Mouse (Mus musculus) urinary bladder, postnatal 36 days (tissue): ENCODE data around the gene Rap1gap2.

ENCODE experiments used
- DNase-seq, 2 experiments: peaks; one replicate each; pipeline ENCODE4 v3.0.0; 2022; ENCODE audit warnings: low spot score in 2 of 2, mixed read lengths in 1 of 2

The Rap1gap2 gene

DNA sequence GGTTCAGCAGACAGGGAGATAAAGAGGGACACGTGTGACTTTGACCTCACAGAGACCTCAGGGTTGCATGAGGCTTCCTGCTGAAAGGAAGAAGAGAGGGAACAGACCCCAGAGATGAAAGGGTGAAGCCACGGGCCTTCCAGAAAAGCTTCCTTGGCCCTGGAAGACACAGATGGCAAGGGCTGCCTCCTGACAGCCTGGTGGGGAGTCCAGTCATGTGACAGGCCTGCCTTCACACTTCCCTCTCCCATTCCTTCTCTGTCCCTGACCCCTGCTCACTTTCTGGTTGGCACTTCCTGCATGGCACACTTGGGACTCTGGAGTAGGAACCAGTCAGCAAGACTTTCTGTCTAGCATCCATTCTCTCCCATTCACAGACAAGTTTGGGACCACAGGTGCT is 148.1 kb downstream of the Rap1gap2 start:
- DNase-seq: no peak

DNA sequence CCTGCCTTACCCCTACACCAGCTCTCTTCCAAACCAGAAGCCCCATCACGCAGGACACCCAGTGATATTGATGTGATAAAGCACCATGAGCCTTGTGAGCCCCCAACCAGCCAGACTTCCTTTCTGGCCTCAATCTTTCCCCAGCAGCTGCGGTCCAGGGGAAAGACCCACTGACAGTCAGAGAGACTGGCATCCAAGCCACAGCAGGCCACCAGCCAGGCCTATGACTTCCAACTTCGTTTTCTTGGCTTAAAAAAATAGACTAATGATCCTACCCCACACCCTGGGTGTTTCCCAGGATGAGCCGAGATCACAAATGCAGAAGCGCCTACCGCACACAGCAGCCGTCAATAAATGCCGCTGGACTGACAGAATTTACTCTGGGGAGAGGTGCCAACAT is 151.1 kb downstream of the Rap1gap2 start:
- no peak for DNase-seq

DNA sequence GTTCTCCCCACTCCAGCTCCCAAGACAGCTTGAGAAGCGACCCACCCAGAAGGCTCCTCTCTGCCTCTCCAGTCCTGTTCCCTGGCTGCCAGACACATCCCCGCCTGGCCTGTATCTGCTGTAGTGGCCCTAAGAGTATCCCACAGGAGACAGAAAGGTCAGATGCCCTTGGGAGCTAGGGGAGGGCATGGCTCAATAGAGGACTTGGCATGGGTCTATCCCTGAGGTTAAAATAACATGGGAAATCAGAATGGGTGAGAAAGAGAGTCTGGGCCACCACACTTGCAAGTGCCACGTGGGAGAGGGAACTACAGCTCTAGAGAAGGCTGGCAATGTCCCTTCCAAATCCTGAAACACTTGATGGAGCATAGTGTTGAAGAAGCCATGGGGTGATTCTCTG is 152.3 kb downstream of the Rap1gap2 start:
- no peak for DNase-seq

DNA sequence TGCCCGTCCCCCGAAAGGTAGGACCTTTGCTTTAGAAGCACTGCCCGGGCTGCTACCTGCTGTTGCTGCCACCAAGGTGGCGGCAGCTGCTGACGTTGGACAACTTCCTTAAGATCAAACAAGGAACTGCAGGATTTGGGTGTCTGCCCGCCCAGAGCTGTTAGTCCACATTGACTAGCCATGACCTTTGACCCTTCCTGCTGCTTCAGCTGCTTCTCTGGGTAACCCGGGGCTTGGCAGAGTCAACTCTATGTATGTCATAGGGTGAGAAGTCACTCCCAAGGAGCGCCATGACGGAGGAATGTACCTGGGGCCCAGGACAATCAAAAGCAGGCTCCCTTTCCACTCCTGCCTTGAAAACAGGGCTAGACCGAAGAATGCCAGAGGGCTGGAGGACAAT is 153.5 kb downstream of the Rap1gap2 start:
- DNase-seq: peak in 1 of 2 experiments; percentile 28

DNA sequence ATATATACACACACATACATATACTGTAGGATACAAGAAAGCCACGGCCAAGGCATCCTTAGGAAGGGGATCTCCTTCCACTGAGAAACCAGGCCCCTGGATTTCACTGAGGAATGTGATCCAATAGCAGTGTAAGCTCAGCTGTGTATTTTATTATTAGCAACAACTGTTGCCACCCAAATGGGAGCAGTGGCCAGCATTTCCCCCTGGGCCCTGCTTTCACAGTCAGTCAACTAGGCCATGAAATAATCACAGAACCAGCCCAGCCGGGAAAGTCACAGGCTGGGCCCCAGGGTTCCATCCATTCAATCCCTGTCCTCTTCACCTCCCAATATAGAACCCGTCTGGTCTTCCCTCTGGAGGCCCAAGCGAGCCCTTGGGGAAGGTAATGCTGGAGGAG is 162.2 kb downstream of the Rap1gap2 start:
- no peak for DNase-seq

DNA sequence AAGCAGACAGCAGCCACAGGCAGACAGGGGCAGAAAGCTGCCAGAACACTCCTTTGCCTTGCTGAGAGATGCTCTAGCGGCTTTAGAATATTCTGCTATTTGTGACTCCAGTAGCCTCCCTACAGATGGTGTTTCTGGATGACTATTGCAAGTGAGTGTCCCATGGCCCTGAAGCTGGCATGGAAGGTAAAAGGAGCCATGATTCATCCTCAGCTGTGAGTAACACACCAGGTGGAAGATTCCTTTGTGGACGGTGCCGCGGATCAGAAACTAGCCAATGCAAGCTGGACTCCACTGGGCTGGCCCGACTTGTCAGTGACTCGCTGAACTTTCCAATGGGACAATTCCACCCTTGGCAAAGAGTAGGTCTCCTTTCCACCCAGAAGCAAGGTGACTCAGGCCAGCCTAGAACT is 162.7 kb downstream of the Rap1gap2 start:
- DNase-seq: no peak

DNA sequence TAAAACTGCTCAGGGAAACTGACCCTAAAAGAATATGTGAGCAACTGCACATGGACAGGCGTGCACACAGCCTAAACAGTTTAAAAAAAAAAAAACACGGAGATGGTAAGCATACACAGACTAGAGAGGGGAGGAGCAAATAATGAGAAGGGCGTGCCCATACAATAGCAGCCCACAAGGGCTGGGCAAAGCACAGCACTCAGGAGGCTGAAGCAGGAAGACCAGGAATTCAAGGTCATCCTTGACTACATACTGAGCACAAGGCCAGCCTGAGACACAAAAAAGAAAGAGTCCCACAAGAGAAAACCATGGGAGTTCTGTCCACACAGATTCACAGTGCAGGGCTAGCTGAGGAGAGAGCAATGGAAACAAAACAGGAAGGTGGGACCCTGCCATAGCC is 165.1 kb downstream of the Rap1gap2 start:
- DNase-seq: no peak

DNA sequence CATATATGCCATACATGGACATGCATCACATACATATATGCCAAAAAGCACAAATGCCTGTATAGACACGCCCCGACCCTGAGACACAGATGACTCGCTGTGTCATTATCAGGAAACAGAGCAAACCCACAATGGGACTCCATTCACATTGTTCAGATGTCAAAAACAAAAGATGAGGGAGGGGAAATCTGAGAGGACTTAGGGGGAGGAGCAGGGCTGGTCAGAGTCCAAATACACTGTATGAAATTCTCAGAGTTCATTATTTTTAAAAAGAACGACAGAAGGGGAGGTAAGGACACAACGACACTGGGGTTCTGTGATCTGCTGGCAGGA is 166.8 kb downstream of the Rap1gap2 start:
- DNase-seq: no peak

DNA sequence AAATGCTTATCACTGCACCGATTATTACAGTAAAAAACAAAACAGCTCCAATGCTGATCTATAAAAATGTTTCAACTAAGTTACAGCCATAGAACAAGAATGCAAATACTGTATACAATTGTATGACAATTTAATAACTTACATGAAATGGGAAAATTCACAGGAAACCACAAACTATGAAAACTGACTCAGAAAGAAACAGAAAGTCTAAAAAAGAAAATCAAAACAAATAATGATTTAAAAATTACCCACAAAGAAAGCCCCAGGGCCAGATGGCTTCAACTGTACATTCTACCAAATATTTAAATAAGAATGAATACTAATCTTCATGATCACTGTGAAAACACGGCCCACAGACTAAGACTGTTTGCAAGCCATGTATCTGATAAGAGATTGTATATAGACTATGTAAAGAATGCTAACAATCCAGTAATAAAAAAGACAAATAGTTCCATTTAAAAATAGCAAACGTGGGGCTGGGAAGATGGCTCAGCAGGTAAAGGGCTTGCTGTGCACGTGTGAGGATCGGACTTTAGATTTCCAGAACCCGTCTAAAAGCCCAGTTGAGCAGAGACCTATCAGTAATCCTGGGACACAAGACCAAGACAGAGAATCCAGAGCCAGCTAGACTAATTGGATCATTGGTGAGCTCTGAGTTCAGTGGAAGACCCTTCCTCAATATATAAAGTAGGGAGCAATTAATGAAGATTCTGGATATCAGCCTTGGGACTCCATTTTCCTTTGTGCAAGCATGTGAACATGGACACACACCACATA is 167.4 kb downstream of the Rap1gap2 start:
- no peak for DNase-seq

DNA sequence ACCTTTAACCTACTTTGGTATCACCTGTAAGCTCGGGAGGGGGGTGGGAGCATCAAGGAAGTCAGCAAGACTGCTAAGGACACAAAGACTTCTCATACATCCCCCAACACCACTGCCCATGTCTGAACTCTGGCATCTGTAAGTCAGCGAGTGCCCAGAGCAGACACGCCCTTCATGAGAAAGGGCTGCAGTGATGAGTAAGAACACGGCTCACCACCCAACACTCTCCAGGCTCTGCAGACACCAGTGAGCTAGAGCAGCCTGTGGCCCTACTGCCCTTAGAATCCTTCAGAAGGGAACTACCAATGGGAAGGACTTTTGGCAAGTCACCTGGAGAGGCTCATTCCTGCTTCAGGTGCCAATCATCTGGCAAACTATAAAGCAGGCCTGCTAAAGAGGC is 168.3 kb downstream of the Rap1gap2 start:
- DNase-seq: no peak

DNA sequence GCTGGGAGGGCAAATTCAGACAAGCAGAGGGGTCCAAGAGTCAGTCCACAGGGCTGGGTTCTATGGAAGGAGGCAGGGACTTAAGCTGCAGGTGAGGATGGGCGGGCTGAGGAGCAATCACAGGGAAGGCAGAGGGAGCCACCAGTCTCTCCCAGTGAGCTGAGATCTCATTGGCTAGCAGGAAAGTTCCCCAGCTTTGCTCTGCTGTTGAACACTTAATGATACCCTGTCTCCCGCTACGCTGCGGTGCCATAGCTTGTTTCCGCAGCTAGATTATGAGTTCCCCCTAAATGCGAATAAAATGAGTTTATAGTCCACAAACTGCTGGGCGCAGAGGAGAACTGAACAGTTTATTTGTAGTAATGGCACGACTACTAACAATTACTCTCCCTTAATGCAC is 170.6 kb downstream of the Rap1gap2 start:
- DNase-seq: no peak

DNA sequence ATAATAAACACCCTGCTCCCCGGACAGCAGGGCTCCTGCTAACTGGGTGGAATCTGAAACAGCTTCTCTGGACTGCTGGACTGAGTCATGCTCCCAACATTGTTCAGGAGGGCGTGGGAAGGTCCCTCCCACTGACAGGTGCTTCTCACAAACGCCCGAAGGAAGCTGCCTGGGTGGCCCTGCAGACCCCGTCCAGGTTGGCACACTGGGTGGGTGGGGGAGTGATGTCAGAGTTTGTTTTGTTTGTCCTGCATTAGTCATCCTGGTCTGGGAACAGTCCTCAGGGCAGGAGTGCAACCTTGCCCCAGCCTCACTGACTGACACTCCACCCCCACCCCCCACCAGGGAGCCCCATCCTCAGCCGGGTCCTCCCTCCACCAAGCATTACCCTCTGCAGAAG is 171.5 kb downstream of the Rap1gap2 start:
- peak; percentile 37 to 41 for DNase-seq

DNA sequence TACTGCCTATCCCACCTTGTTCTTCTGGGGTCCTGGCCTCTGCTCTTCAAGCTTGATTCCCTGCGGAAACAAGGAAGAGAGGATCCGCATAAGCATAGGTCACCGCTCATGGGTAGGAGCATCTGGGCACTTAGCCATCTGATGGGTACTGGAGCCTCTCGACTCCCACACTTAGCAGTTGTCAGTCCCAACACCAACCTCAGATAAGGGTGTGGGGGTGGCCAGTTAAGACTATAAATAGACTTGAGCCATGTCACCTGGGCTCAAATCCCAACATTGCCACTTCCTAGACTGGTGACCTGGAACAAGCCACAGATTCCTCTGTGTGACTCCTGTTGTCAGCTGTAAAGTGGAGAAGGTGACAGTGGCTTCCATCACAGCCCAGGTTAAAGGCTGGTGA is 172.5 kb downstream of the Rap1gap2 start:
- no peak for DNase-seq

DNA sequence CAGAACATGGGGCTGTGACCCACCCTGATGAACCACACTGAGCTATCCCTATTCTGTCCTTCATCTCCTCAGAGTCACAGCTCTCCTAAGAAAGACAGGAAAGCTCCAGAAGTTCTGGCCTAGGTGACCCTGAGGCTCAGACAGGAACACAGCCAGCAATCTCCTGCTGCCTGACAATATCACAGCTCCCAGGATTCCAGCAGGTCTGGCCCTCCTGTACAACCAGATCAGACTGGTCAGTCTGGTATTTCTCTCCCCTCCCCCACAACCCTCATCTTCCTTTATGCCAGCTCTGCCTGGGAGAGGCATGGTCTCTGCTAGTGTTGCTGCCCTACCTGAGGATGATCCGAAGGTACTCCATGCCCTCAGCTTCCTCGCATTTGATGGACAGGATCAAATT is 175.3 kb downstream of the Rap1gap2 start:
- DNase-seq: no peak

DNA sequence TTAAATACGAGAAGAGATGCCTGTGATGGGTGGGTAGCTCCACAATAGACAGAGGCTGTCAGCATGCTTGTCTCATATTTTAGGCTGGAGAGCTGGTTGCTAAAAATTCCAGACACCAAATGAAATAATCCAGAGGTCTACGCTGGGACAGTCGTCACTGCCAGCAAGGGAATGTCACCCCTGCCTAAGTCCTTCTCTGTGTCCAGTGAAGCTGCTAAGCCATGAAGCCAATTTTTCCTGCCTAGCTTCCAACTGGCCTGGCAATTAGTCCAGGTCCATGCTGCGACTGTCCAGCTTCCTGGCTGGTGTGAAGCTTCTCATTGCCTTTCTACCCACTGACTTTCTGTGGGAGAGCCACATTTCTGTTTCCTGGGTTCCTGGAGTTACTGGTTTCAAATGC is 177.7 kb downstream of the Rap1gap2 start:
- DNase-seq: no peak

DNA sequence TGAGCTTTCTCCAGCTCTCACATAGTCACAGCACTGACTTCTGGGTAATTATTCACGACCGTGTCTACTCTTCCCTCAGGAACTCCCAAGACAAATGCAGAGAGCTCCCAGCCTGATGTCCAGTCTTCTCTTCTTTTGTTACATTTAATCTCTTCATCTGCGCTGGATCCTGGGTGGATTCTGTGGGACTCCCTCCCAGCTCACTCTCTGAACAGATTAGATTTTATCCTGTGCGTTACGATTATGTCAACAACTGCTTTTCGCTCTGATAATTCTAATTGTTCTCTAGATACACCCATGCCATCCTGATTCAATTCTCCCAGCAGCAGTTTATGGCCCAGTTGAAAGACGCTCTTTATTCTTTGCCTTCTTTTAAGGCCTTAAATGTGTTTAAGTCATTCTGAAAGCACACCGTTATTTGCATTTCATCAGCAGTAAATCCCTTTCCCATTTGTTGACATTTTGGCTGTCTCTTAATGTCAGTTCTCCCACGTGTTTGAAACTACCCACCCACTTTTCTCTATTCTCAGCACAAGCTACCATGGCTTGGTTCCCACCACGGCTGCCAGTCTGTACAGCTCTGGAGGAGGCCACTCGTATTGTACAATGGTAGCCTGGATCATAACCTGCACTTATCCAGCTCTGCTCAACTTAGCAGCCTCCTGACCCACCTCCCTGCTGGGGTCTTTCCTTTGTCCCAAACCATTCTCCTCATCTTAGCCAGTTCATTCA is 180.8 kb downstream of the Rap1gap2 start:
- no peak for DNase-seq

DNA sequence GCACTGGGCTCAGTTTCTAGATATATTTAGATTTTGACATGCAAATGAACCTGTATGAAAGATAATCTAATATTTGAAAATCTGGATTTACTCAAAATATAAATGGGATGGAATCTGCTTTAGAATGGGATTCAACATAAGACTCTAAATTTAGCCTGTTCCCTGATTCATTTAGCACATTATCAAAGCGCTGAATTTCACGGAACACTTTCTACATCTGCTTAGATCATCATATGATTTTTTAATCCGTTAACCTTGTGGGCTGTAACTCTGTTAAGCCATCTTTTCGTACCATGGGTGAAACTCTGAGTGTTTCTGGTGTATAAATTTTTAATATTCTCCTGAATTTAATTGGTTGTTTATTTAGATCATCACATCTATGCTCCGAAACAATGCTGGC is 184.4 kb downstream of the Rap1gap2 start:
- DNase-seq: no peak

DNA sequence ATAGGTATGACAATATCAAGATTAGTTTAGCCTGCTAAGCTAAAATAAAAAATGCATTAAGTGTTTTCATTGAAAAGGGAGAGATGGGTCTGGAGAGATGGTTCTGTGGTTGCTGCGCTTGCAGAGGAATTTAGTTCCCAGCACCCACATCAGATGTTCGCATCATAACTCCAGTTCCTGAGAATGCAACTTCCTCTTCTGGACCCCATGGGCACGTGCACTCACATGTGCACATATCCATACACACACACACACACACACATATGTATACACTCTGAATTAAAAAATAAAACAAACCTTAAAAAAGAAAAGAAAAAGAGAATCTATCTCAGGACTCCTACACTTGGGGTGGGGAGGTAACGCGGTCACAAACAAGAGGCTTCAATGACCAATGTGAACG is 188.7 kb downstream of the Rap1gap2 start:
- no peak for DNase-seq

DNA sequence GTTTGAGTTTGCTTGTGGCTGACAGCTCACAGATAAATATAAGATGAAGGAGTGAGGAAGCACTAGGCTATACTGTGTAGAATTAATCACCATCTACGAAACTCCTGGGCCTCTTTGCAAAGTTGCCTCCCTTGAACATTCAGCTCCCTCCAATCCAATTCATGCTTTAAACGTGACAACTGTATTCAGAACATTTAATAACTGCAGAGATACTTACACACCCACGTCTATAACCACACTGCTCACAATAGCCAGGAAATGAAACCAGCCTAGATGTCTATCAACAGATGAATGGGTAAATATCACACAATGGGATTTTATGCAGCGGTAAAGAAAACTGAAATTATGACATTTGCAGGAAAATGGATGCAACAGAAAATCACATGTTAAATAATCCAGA is 189.6 kb downstream of the Rap1gap2 start:
- no peak for DNase-seq

DNA sequence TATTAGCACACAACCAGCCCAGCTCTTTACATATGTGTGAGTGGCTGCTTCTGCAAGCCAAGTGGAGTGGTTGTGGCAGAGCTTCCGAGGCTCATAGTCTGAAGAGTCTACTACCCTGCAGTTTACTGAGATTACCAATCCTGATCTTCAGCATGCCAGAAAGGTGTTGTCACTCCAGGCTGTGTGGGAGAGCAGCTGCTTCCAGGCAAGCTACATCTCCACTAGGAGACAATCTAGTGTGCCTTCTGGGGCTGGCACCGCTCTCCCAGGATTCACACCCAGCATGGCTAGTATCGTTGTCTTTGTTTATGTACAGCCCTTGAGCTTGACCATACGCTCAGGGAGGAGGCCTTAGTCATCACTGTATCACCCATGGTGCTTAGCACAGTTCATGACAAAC is 191.1 kb downstream of the Rap1gap2 start:
- DNase-seq: no peak

DNA sequence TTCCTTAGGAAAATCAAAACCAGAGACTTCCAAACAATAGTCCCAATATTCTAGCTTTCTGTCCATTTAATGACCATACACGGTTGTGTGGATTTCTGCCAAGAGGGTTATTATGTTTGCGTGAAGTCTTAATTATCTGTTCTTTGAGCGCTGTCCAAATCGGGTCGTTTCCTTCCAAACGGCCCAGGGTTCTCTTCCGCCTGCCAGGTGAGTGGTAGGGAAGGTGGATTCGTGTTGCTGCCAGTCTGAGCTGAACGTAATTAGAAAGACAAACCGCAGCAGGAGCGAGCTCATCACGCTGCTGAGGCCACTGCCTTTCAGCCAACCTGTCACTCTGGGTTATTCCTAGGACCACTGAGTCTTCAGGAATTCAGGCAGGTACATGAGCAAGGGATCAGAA is 195.0 kb downstream of the Rap1gap2 start:
- no peak for DNase-seq

DNA sequence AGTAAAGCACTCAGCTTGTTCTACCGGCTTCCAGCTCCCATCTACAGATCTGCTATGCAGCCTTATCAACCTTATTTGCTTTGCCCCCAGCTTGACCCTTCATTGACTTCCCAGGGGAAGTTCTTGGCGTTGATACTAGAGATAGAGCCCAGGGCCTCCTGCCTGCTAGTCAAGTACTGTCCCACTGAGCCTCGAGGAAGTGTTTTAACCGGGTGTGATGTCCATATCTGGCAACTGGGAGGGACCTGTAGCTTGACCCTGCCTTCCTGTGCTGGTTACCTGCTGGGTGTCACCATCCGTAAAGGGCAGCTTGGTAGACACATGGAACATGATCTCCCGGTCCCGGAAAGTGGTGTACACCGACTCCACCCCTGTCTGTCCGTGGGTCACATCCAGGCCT is 196.6 kb downstream of the Rap1gap2 start:
- DNase-seq: peak; percentile 58 to 67

DNA sequence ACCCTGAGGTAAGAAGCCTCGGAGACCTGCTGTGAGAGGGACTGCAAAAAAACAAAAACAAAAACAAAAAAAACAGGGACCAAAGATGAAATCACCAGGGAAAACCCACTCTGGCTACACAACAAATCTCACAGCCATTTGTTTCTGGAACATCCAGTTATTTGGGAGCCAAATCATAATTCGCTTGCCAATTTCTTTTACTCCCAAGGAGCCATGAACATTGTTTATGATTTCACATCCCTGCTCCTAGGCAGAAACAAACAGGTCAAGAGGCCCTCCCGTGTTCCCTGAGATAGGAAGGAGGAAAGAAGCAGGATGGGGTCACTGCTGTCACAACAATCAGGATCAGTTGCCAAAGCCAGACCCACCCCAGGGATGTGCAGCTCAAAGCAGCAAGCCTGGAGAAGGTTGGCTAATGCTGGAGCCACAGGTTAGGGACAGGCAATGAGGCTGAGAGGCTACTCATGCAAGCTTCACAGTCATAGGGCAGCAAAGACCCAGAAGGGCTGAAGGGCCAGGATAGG is 197.2 kb downstream of the Rap1gap2 start:
- DNase-seq: peak in 1 of 2 experiments; percentile 26
